Mouse (Mus musculus): ENCODE measurements around the gene Gm10961. TPM values are rescaled to one million over a fixed set of nuclear protein-coding genes. Genes with fewer than 3 reads are reported as not detected.
A peak's percentile ranks its signal among the peaks of the same experiment; 100 is the strongest.

The Gm10961 gene
- total RNA-seq (2021): not detected
- long read RNA-seq, experiment 1: 0 reads
- long read RNA-seq, experiment 2: 0 reads

DNA sequence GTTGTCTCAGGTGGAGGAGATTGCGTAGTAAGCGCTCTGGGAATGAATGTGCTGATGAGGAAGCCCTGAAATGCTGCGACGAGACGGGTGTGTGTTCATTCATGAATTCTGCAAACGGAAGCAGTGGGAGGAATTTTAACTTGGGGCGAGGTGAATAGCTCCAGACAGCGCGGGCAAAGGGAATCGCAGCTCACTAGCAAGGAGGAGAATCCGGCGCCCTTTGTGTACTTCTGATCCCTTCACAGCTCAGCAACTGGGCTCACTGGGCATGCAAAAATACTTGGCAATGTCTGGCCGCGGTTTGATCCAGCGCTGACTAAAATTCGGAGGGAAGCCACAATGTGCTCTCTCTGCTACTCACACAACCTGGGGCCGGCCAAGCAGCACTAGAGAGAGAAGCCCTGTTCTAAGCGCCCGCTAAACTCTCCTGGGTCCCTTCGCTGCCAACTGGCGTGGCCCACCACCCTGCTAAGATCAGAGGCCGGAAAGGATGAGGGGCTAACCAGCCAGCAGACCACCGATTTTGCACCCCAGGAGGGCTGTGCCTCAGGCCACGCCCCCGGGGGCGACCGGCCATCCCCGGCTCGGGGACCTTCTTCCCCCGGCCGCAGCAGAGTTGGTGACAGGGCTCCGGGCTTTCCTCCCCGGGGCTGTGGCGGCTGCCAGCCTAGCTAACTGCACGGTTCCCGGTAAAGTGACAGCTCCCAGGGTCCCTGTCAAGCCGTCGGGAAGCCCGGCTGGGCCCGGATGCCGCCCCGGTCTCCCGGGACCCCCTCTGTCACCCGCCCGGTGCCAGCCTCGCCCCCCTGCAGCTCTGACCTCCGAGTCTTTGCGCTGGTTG is at the start of gene Gm10961:
Gm10961 (plus strand) TSS at position 641 of the 841 bp plus-strand sequence.
- DNase-seq (ENCODE audit: low spot score): peak; percentile 32

DNA sequence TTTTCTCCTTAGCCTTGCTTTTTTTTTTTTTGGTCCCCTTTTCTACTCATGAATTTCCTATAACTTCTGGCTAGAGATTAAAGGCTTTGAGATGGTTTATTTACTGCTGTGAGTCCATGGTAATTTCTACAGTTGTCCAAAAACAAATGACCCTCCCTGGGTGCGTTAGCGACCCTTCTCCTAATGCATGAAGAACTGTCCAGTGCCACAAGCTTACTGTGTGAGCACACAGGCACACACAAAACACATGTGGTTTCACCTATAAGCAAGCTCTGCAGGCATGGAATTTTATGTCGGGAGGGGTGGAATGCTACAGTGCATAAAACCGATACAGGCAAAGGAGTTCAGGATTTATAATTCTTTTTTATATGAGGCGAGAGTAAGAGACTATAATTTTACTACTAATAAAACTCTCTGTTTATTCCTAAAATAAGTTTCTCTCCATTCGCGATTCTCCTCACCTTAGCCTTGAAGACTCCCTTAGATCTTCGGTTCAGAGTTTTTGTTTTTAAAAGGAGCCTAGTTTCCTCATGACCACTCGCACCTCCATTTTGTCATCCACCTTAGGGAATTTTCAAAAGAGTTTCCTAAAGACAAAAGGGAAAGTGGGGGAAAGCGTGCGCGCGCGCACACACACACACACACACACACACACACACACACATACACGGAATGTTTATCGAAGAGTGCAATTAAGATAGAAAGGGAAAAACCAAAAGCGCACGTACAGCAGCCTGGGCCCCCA is 48.8 kb upstream of the Gm10961 start:
- no peak for DNase-seq (ENCODE audit: low spot score)

DNA sequence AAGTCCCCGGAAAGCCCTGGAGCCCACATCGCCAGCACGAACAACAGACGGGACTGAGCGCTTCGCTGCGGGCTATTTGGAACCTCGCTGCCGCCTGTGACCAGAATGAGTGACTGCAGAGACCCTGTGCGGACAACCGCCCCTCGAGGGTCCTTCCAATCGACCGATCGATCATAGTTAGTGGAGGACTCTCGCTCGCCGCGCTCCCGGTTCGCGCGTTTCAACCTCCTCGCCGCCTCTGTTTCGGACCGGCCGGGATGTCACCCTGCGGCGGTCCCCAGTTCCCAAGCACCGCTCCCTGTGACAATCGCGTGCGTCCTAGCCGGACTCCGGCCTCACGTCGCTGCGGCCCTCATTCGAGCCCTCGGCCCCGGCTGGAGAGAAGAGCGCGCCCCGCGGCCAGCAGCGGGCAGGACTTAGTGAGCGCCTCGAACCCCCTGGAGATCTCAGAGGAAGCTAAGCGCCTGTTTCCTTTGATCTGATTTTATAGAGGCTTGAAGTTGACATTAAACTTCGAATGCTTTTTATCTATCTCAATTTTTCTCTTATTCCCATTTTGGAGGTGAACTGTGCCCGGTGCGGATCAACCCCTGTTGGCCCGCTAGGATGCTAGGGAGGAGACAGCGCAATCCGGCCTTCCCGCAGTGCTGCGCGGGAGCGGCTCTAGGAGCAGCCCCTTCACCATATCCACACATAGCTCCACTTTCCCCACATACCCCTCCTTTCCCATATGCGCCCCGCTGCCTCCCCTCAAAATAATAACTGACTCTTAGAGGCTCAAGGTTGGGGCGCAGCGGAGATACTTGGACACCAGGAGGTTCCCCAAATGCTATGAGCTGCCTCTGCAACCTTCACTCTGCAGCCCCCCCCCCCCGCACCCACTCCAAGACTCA is 48.0 kb upstream of the Gm10961 start:
- no peak for DNase-seq (ENCODE audit: low spot score)

DNA sequence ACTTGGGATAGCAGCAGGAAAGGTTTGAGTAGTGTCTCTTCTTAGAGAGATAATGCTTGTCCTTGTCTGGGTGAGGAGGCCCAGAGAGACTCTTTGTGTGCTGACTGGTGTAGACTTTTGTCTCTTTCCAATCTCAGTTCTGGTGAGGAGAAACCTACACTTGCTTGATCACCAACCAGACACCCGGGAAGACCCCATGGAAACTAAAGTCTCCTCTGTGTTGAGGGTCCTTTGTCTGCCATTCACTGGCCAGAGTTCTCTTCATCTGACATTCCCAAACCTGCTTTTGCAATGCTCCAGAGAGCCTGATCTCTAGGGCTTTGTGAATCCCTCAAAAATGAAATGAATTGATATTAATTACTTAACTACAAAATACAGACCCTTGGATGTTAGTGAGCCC is 47.2 kb upstream of the Gm10961 start:
- DNase-seq (ENCODE audit: low spot score): no peak

DNA sequence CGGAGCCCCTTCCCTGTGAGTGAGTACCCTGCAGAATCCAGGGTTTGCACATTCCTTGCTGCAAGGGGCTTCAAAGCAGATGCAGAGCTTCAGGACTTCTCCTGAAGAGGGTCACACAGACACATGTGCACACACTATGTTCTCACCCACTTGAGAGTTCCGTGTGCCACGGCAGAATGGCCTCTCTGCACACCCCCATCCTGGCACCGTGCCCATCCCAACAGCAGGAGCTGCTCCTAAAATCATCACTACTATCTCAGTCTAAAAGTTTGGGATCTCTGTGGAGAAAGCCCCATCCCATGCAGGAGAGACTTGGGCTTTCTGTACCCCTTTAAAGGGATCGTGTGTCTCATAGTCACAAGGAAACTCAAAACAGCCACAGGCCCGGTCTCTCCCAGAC is 44.6 kb upstream of the Gm10961 start:
- no peak for DNase-seq (ENCODE audit: low spot score)

DNA sequence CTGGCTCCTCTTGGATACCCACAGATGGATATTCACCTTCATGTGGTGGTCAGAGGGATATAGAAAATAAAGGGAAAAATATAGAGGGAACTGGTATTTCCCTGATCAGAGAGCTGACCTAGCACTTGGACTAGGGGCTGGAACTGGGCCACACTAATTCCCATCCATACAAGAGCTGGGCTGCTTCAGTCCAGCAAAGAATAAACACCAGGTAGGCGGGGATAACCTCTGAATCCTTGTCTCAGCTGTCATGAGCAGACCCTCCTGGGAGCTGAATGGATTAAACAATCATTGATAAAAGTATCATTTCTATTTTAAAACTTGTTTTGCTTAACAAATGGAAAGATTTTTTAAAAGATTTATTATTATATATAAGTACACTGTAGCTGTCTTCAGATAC is 39.5 kb upstream of the Gm10961 start:
- DNase-seq (ENCODE audit: low spot score): no peak

DNA sequence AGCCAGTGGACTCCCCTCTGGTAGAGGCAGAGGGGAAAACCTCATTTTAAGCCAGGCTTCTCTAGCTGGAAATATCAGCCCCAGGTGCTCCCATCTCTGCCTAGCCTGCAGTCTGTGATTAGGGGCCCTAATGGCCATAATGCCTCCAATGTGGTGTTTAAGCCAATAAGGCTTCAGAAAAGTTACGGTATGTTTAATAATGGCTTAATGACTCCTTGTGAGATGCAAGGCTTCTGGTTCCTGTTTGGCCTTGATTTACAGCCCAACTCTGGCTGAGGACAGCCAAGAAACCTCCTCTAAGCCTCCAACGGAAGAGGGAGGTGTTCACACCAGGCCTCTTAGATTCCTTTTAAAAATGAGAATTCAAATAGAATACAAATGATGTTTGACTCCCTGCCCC is 37.5 kb upstream of the Gm10961 start:
- no peak for DNase-seq (ENCODE audit: low spot score)

DNA sequence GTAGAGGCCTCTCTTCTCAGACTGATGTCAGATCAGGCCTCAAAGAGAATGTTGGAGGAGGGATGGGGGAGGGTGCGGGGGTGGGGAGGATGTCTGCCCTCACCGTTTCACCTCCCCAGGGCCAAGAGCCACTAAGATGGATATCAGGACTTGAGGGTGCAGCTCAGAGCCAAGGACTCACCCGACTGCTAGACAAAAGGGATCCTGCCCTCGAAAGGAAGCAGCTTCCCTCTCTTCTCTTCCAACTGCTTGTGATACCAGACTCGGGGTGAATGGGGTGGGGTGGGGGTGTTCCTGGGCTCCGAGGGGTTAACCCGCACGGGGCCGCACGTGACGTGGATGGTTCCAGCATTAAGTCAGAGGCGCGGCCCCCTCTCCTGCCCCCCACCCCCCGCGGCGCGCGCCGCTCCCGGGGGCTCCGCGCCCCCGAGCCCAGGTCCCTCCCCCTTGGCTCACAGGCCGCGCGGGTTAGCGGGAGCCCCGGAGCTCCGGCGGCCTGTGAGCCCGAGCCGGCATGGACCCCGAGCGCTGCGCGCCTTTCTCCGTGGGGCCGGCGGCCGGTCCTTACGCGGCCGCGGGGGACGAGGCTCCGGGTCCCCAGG is 36.4 kb upstream of the Gm10961 start, which contains the start of gene Alx3:
Alx3 (plus strand) TSS at position 370 of the 602 bp plus-strand sequence.
- no peak for DNase-seq (ENCODE audit: low spot score)

DNA sequence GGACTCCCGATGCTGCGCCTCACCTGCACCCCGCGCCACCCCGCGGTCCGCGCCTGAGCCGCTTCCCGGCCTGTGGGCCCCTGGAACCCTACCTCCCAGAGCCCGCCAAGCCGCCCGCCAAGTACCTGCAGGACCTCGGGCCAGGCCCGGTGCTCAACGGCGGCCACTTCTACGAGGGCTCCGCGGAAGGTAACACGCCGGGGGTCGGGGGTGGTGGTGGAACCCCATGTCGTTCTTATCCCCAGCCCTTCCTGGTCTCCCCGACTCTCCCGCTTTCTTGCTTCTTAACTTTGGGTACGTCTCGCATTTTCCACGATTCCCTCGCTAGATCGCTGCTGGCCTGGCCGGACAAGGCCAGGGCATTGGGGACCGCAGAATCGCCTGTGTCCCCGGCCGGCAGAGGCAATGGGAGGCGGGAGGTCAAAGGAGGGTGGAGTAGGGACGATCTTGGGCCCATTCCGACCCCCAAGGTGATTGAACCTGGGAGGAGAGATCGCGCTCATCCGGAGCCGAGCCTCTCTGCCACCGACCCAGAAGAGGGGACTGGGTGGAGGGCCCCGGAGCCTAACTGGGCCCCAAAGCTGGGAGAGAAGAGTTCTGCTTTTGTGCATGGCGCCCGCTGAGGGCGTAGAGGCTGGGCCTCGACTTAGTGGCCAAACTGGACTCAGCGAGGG is 35.7 kb upstream of the Gm10961 start:
- DNase-seq (ENCODE audit: low spot score): no peak

DNA sequence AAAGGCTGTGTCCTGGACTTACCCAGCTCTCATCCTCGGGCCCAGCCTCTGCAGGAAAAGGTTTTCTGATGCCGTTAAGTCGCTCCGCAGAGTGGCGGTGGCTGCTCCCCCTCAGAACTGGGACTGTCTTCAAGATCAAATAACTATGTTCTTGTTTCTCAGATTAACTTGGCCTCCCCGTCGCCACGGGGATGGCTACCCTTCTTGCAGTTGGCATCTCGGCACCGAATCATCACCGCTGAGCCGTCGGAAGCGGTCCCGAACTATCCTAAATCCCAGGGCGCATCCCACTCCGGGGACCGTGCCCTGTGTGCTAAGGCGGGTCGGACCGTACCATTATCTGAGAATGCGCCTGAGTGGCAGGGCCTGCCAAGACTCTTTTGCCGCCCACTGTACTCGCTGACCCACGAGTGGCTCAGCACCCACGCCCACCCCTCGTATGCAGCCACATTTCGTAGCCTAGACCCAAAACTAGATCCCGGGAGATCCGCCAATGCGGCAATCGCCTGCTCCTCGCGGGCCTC is 35.1 kb upstream of the Gm10961 start:
- DNase-seq (ENCODE audit: low spot score): no peak

DNA sequence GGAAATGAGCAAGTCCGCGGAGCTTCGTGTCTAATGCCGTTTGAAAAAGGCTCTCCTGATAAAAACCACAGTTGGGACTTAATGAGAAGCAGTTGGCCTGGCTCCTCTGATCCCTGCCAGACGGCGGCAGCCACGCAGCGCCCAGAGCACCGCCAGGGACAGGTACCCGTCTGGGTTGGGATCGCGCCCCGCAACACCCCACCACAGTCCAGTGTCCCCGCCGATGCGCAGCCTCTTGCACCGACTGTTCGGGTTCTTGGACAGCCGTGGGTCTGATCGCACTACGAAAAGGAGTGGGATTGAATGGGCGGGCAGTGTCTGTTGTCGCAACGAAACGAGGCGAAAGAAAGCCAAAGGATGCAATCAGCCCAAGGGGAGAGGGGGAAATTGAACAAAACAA is 34.6 kb upstream of the Gm10961 start:
- DNase-seq (ENCODE audit: low spot score): no peak

DNA sequence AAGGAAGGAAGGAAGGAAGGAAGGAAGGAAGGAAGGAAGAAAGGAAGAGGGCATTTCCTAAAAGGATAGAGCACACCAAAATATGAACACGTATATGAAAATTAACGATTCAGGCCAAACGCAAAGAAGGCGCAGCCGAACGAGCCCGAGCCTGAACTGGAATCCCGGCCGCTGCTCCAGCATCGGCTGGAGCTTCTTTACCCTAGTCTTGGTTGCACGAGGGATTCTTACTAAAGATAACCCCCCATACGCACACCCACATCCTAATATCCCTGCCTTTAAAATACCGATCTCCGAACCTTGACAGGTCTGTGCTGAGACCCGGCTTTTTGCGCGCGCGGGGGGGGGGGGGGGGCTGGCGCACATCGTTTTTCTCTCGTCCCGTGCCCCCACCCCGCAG is 34.0 kb upstream of the Gm10961 start:
- no peak for DNase-seq (ENCODE audit: low spot score)

DNA sequence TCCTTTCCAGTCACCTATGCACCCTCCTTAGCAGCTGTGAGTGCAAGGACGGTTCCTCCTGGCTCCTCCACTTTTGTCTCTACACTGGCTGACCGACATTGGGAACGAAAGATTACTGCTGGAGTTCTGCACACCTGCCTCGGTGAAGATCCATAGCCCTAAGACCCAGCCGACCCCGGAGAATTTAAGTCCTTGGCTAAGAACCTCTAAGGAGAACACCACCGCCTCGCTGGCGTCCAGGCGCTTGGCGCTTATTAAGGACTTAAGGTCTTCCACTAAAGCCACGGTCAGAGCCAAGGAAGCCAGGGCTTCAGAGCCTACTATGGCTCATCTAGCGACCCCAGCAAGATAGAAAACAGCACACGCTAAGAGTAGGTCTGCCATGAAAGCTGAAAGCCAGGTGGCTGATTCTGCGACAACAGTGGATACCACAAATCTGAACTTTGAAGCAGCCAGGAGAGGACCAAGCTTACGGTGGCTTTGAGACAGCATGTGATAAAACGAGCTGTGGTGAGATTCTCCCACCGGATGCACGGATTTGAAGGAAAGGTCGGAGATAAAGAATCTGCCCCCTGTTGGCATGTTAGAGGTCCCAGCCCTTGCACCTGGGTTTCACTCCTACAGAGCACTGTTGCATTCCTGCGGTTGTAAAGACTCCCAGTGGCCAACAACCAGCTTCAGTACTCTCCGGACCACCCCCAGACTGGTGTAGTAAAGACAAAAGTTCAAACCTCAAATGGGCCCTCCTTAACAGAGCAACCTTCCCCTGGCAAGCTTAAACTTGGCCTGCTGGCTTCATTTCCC is 33.3 kb upstream of the Gm10961 start:
- no peak for DNase-seq (ENCODE audit: low spot score)

DNA sequence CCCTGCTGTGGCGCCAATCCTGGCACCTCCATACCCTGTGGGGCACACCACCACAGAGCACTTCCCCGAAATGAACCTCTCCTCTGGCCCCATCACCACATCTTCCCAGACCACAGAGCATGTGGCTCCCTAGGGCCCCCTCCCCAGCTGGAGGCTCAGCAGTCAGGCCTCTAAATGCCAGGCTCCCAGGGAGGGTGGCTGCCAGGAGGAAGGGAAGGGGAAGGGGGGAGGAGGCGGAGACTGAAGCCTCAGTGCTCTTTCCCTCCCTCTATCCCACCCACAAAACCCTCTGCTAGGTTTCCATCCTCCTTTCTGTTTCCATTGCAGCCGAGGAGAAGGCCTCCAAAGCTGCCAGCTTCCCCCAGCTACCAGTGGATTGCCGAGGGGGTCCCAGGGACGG is 31.0 kb upstream of the Gm10961 start:
- no peak for DNase-seq (ENCODE audit: low spot score)

DNA sequence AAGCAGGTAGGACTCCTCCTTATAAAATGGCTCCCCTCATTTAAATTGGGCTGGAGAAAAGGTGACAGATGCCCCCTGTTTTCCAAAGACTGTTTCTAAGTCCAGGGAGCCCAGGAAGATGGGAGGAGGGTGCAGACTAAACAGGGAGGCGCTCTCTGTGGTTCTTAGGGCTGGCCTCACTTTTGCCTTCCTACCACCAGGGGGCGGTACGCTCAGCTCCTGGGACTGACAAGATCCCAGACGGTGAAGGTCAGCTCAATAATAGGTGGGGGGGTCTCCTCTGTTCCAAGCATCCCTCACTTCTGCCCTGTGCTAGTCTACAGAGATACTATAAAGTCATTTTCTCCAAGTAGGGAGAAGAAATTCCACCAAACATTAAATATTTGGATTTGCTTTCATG is 25.8 kb upstream of the Gm10961 start:
- DNase-seq (ENCODE audit: low spot score): peak; percentile 54

DNA sequence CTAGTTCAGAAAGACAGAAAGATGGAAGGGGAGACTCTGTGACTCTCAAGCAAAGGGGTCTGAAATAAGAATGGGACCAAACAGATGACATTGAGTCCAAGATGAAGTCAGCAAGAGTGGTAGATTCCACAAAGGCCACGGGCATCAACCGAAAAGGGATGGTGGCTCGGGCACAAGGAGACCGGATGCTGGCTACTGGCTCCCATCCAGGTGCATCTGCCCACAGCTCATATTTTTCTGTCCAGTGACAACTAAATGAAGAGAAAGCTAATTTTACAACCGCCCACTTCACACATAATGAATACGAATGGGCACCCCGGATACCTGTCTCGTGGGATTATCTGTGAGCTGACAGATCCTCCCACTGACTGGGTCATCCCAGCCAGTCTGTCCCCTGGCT is 23.9 kb upstream of the Gm10961 start:
- DNase-seq (ENCODE audit: low spot score): no peak

DNA sequence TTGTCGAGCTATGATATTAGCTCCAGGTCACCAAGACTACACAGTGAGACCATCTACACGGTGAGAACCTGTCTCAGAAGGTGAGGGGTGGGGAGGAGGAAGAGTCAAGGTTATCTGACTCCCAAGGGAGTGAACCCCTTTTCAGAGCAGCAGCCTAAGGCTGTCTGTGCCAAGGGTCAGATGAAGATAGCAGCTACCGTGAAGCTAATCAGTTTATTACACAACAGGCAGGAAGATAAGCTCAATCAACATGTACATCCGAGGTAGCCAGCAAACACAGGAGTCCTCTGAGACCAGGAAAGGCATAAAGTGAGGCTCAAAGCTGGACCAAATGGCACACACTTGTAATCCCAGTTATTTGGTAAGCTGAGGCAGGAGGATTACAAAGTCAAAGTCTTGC is 22.3 kb upstream of the Gm10961 start:
- no peak for DNase-seq (ENCODE audit: low spot score)

DNA sequence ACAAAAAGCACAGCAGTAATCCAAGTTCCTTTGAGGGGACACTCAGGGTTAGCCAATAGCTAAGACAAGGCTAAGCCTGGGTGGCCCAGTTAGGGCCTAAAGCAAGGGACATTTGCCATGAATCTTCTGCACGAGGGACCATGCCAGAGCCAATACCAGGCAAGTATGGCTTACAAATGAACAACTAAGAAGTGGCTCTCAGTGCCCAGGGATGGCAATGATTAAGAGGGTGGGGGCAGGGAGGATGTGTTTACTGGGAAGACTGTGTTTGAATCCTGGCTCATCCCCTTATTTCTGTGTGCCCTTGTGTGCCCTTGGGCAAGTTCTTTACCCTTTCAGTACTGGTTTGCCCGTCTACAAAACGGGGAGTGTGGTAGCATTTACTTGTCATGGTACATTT is 21.7 kb upstream of the Gm10961 start:
- no peak for DNase-seq (ENCODE audit: low spot score)

DNA sequence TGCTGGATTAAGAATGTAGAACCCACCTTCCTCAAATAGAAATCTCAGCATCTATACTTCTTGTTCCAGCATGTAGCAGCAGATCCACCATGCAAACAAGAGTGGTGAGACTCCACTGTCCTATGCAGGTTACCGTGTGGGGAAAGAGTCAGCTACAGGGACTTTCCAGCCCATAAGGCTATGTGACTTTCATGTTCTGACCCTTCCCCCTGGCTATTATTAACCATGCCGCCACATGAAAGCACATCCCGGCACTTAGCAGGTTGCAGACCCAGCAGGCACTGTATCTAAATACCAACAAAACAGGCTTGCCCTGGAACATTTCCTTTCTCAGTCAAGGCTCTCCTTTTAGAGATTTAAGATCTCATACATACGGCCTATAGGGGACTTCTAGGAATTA is 19.7 kb upstream of the Gm10961 start:
- DNase-seq (ENCODE audit: low spot score): no peak

All from gastrocnemius, adult 18-20 months (tissue).